Mouse (Mus musculus) splenic B cell, adult 2 months (primary cell): Measurements from ENCODE around the gene Arhgap23.

Source experiments
- DNase-seq: peaks from one replicate; pipeline ENCODE4 v3.0.0-alpha.2; 2011; ENCODE audit warnings: low read depth, low spot score
- H3K27me3 ChIP-seq: 2 replicates; pipeline ENCODE4 v1.6.1; 2012; ENCODE audit warnings: mild to moderate bottlenecking, low read length, moderate library complexity, mixed read lengths; ENCODE audit not compliant: control insufficient read depth, poor library complexity, insufficient read depth, severe bottlenecking
- H3K36me3 ChIP-seq: 2 replicates; pipeline ENCODE4 v1.6.1; 2012; ENCODE audit warnings: mild to moderate bottlenecking, low read length, moderate library complexity, mixed read lengths; ENCODE audit not compliant: control insufficient read depth, poor library complexity, insufficient read depth, severe bottlenecking

Gene Arhgap23

DNA sequence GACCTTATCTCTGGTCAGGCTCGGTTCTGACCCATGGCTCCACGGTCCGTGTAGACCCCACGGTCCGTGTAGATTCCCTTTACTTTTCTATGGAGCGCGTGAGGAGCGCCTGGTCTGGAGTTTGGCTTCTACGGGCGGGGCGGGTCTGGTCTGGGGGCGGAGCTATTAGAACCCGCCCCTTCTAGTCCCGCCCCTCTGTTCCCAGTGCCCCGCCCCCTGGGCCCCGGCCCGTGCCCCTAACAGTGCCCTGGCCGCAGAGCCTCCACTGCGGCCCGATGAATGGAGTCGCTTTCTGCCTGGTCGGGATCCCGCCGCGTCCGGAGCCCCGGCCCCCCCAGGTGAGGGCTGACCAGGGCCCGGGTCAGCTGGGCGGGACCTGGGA is at the start of gene Arhgap23:
Arhgap23 (plus strand) TSS at position 204 of the 382 bp plus-strand sequence.
- DNase-seq = peak; percentile 57
- Histone ChIP-seq H3K27me3 (no peaks in the 10 kb centered on the region), H3K36me3 (no peaks in the 10 kb centered on the region)

DNA sequence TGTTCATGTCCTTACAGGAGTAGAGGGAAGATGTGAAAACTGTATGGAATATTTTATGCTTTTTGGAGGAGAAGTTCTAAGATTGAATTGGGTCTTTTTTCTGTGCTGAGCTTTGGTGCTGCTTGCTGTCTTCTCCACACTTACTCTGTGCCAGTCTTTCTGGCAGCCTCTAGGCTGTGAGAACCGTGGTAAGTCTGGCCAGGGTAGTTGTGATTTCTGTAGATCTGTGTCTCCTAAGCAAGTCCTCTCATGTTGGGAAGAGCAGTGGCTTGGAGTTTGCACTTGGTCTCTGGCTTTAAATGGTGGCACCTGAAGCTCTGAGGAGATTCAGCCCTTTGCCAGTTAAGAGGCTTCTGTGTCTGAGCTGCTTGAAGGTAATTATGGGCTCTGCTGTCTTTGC is 49.8 kb upstream of the Arhgap23 start:
- DNase-seq = no peak
- Histone ChIP-seq H3K27me3 (no peaks in the 10 kb centered on the region), H3K36me3 (no peaks in the 10 kb centered on the region)

DNA sequence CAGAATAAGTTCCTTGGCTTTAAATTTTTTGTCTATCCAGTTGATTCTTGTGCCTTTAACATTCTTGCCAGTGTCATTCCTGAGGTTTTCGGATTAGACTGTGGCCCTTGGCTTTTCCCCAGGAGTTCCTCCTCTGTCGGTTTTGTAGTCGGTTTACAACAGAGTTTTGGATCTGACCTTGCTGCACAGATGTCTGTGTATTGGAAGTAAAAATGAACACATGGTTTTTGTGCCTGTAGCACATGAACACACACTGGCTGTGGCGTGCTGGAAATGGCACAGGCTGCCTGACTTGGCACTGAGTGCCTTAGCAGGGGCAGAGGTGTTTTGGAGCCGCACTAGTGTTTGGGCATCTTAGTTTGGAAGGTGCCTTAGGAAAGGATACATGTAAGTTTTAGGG is 46.8 kb upstream of the Arhgap23 start:
- H3K27me3 ChIP-seq = no peaks in the 10 kb centered on the region
- no peak for DNase-seq
- H3K36me3 ChIP-seq = no peaks in the 10 kb centered on the region

DNA sequence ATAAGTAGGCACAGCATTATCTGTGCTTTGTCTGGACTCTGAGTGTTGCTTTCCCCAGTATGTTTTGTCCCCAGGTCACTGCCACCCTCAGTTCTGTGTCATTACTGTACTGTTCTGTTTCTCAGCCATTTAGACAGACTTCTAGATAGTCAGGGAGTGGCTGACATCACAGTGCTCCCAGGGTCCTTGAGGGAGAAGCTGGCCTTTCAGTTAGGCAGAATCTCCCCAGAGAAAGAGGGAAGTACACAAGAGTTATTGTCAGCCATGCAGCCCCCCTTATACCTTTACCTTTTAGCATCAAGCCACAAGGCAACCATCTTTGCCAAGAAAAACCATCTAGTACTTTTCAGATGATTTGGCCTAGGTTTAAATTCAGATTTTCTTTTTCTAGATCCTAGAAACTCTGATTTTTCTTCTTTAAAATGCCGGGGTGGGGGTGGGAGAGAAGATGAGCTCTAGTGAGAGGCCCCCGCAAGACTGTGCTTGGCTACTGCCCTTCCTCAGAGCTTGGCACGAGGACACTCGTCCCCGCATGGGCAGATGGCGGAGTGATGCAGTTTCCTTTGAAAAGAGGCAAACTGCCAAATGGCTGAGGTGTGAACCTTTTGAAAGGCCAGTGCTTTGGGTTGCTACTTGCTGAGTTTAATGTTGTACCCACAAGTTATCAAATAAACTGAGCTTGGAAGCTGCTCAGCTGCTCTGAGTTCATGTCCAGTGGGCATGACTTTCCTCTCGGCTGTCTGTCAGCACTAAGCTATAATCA is 44.8 kb upstream of the Arhgap23 start:
- Histone ChIP-seq H3K27me3 (no peaks in the 10 kb centered on the region), H3K36me3 (0 out of 2 replicates have a peak, but pooled peaks cover 2% of the 10 kb centered on the region)
- DNase-seq = no peak

DNA sequence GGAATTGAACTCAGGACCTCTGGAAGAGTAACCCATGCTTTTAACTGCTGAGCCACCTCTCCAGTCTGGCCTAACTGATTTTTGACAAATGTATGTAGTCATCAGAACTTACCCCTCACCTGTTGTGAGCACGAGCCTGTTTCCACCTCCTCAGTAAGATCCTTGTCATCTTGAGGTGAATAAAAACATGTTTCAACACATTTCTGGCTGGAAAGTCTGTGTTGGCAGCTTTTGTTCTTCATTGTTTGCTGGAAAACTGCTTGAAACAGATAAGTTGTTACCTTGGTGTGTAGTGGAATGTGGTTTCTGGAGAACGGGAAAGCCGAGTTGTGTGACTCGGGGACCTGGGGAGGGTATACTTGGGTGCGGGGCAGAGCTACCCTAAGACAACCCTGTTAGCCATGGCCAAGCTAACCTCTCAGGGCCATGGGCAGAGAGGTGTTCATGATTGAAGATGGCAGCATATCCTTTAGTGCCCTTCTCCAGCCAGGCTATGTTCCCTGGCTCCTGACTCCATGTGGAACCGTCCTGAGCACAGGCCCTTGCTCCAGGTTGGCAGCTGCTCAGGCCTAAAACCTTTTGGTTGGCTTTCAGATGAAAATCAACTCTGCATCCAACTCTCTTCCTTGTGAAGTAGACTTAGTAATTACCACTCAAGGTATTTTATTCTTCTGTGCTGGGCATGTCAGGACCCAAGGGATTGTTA is 43.0 kb upstream of the Arhgap23 start:
- no peak for DNase-seq
- Histone ChIP-seq H3K27me3 (no peaks in the 10 kb centered on the region), H3K36me3 (peaks cover 4% of the 10 kb centered on the region; the same call in 1 of the 2 replicates)

DNA sequence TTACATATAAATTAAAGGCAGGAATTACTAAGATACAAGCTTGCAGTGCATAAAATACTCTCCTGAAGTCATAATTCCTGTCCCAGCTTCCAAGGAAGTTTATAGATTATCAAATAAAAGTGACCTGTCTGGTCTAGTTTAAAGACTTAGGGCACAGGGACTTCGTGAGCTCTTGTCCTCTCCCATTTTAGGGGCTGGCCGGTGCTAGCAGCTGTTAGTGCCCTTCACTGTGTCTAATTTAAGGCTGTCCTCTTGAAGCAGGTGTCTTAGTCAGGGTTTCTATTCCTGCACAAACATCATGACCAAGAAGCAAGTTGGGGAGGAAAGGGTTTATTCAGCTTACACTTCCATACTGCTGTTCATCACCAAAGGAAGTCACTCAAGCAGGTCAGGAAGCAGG is 41.9 kb upstream of the Arhgap23 start:
- DNase-seq = no peak
- Histone ChIP-seq H3K36me3 (peaks cover 4% of the 10 kb centered on the region; the same call in 1 of the 2 replicates), H3K27me3 (no peaks in the 10 kb centered on the region)

DNA sequence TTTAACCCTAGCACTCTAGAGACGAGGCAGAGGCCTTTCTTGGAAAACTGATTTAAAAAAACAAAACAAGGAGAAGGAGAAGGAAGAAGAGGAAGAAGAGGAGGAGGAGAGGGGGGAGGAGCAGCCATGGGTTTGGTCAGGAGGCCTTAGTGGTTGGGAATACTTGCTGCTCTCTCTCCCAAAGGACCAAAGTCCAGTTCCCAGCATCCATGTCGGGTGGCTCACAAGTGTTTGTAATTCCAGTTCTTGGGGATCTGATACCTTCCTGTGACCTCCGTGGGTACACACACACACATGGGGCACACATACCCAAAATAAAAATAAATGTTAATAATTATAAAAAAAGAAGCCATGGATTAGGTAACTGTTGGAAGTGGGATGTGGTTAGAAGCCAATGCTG is 35.3 kb upstream of the Arhgap23 start:
- Histone ChIP-seq H3K36me3 (peaks cover 7% of the 10 kb centered on the region; the same call in 1 of the 2 replicates), H3K27me3 (no peaks in the 10 kb centered on the region)
- no peak for DNase-seq

DNA sequence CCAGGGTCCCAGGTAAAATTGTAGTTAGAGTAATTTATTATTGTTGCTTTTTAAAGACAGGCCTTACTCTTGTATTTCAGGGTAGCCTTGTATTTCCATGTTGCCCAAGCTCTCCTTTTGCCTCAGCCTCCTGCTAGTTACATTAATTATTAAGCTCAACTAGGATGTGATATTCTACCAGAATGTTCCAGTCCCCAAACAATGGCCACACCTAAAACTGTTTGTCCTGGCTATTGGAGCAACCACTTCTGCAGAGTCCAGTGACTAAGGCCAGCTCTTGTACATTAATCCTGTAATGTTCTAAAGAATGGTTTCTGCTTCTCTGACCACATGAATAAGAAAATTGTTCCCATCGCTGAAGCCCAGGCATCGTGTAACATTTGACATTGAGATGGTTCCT is 32.3 kb upstream of the Arhgap23 start:
- no peaks in the 10 kb centered on the region for H3K27me3 ChIP-seq
- DNase-seq = no peak

DNA sequence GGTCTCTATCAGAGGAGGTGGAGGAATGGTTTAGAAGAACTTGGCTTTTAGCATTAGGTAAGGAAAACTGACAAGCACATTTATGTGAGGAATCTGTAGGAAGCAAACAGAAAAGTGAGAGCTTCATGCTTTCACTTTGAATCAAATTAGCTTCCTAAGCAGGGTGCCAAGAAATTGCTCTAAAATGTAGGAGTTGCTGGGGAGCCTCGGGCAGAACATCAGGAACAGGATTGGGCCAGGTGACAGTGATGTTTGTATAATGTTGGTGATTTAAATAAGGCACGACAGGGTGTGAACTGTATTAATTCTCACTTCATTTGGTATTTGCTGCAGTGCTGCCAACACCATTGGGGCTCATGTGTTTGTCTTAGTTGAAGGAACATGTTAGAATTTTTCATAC is 31.6 kb upstream of the Arhgap23 start:
- no peaks in the 10 kb centered on the region for H3K27me3 ChIP-seq
- no peak for DNase-seq
- peaks cover 5% of the 10 kb centered on the region; the same call in 1 of the 2 replicates for H3K36me3 ChIP-seq

More for the DNA sequence above, 32.3 kb upstream of the Arhgap23 start:
- H3K36me3 ChIP-seq = peaks cover 5% of the 10 kb centered on the region; the same call in 1 of the 2 replicates

DNA sequence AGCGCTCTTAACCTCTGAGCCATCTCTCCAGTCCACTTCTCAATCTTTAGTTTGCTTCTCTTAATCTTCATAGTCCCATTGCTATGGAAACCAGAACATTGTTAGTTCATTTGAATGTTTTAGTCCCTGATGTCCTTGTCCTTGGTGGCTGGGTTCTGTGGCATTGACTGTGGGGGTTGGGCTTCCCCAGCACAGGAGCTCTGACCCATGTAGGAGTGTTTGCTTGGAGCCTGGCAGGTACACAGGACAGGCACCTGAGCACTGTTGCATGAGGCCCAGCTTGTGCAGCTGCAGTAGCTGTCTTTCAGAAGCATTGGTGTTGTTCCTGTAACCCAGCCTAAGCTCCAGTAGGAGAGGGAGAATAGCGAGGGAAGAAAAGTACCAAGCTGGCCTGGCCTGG is 27.5 kb upstream of the Arhgap23 start:
- H3K36me3 ChIP-seq = peaks cover 6% of the 10 kb centered on the region
- H3K27me3 ChIP-seq = no peaks in the 10 kb centered on the region
- DNase-seq = no peak

DNA sequence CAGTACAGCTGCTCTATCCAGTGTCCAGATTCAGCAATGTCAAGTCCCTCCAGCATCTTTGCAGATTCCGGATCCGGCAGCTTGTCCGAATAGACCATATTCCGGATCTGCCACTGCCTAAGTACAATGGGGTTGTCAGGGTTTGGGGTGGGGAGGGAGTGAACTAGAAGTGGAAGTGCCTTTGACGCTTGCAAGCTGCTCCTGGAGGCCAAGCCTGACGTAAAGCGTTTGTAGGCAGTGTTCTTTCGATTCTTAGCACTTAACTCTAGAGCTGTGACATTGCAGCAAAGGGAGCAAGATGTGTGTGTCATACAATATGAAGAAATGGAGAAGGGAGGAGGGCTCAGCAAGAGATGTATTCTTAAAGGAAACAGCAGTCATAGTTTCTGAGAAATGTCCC is 26.2 kb upstream of the Arhgap23 start:
- DNase-seq = no peak
- no peaks in the 10 kb centered on the region for H3K27me3 ChIP-seq
- H3K36me3 ChIP-seq = peaks cover 4% of the 10 kb centered on the region; the same call in 1 of the 2 replicates

DNA sequence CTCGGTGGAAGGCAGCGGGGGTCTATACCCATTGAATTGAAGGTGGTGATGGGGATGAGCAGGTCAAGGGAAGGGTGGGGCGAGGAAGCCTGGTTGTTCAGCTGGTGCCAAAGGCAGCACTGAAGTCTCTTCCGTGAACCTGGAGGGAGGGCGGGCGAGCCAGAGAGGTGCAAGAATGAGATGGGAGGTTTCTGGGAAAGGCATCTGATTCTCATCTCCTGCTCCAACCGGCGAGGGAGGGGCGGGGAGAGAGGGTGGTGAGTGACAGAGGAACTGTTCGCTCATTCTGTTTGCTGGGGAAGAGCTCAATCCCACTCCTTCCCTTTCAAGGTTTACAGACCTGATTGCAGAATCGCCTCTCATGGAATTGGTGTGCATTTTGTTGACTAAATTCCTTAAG is 21.7 kb upstream of the Arhgap23 start:
- no peak for DNase-seq
- Histone ChIP-seq H3K36me3 (peaks cover 4% of the 10 kb centered on the region; the same call in 1 of the 2 replicates), H3K27me3 (no peaks in the 10 kb centered on the region)

DNA sequence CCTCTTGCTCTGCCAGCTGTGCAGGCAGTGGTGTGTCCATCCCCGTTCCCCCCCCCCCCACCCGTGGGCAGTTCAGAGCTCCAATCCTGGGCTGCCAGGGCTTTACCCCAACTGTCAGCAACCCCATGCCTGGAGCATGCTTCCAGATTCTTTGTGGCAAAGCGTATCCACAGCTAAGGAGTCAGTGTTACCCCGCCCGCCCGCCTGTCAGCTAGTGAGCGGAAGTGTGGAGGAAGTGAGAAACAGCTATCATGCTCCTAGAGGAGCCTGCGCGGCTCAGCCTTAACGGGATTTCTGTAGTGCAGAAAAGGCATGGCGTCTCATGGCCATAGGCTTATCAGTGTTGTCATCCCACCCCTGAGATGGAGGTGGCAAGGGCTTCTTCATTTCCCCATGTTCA is 21.2 kb upstream of the Arhgap23 start:
- Histone ChIP-seq H3K36me3 (peaks cover 4% of the 10 kb centered on the region; the same call in 1 of the 2 replicates), H3K27me3 (no peaks in the 10 kb centered on the region)
- peak; percentile 30 for DNase-seq

DNA sequence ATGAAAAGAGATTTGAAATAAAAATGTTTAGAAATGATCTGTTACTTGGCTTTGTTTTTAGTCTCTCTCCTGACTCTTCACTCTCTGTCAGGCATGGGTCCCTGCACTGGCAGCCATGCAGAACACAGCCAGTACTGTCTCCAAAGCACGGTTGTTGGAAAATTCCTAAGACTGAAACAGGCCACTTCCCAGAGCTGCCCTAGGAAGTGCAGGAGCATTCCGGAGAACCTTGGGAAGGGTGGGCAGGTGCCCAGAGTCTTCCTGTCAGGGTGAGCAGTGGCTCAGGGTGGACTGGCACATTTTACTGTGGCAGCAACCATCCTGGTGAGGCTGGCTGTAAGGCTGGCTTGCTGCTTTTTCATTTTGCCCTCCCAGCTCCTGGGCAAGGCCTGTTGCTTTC is 16.8 kb upstream of the Arhgap23 start:
- DNase-seq = no peak
- Histone ChIP-seq H3K27me3 (no peaks in the 10 kb centered on the region), H3K36me3 (no peaks in the 10 kb centered on the region; the same call in 1 of the 2 replicates)

DNA sequence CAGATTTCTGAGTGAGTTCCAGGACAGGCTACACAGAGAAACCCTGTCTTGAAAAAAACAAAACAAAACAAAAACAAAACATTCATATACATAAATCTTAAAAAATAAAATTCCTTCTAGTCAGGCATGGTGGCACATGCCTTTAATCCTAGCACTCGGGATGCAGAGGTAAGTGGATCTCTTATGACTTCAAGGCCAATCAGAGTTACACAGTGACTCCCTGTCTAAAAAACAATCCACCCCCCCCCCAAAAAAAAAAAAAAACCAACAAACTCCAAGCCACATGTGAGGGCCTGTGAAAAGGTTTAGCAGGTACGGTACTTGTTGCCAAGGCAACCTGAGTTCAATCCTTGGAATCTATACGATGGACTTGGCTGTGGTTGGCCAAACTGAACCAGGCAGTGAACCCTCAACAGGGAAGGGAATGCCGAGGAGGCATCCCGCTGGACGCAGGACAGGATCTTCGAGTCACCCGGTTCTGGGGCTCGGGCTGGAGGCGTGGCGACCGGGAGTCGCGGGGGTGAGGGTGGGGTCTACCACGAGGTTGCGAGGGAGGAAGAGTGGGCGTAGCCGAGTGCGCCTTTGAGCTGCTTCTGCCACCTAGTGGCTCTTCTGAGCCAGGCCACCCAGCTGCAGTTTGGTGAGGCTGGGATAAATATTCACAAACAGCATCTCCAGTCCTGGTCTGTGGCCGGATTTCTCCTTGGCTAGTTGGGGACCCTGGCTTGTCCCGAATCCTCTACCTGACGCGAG is 15.2 kb upstream of the Arhgap23 start:
- Histone ChIP-seq H3K36me3 (no peaks in the 10 kb centered on the region; the same call in 1 of the 2 replicates), H3K27me3 (no peaks in the 10 kb centered on the region)
- peak; percentile 87 for DNase-seq
